Mouse (Mus musculus) lung, adult 2 months (tissue): ENCODE measurements around the gene Smchd1.

Experiments
- CTCF ChIP-seq: fragments of 200-500 bp; IDR thresholded peaks from 2 replicates; pipeline ENCODE4 v1.5.1; 2011; ENCODE audit warnings: mild to moderate bottlenecking, low read length, control low read depth; ENCODE audit not compliant: insufficient read depth
- POLR2A ChIP-seq: fragments of 200-500 bp; IDR thresholded peaks from 2 replicates; pipeline ENCODE4 v1.6.1; 2011; ENCODE audit warnings: low read depth, mild to moderate bottlenecking, control low read depth, low read length, borderline replicate concordance; ENCODE audit errors: extremely low read depth

- TF ChIP-seq POLR2A (no peak), CTCF (no peak)
These were observed 160.8 kb downstream of the Smchd1 start for GRCm38 (mm10) chr17:71314315-71314714.
